Mouse (Mus musculus) megakaryocyte, embryonic 14.5 days (primary cell): ENCODE results near the gene Cmc2. TPM values are rescaled to one million over a fixed set of nuclear protein-coding genes. Genes with fewer than 3 reads are reported as not detected.

Experiments used
- H3K27me3 ChIP-seq: replicated peaks from 2 replicates; pipeline ENCODE3; 2012; ENCODE audit warnings: inconsistent platforms
- H3K36me3 ChIP-seq: replicated peaks from 2 replicates; pipeline ENCODE3; 2012; ENCODE audit warnings: low read length, inconsistent platforms, mixed read lengths
- H3K4me1 ChIP-seq: 2 replicates; pipeline ENCODE4 v1.6.1; 2012; ENCODE audit warnings: inconsistent platforms
- H3K4me3 ChIP-seq: replicated peaks from 2 replicates; pipeline ENCODE3; 2012; ENCODE audit warnings: moderate library complexity, mild to moderate bottlenecking, inconsistent platforms
- H3K9me3 ChIP-seq: 2 replicates; pipeline ENCODE4 v1.6.1; 2012; ENCODE audit warnings: inconsistent platforms
- FLI1 ChIP-seq: IDR thresholded peaks from 2 replicates; pipeline ENCODE4 v1.6.1; 2012; ENCODE audit warnings: low read length, inconsistent platforms, mixed read lengths
- GATA1 ChIP-seq: IDR thresholded peaks from 3 replicates; pipeline ENCODE4 v1.6.1; 2012; ENCODE audit warnings: mixed read lengths, low read length, inconsistent platforms, borderline replicate concordance
- polyA plus RNA-seq: library from polyadenylated mRNA; stranded (reverse); fragments of >175 nt; gene quantifications from 2 replicates; pipeline ENCODE4 v1.2.3, GENCODE M21; 2012; ENCODE audit warnings: low replicate concordance; ENCODE audit not compliant: insufficient read depth

Cmc2 gene
- polyA plus RNA-seq, 1 experiment: 36.1 TPM

GRCm38 (mm10) chr8:116944385-116944696, 23.1 kb upstream of the Cmc2 start:
- Histone ChIP-seq H3K9me3 (no peaks in the 10 kb centered on the region), H3K4me1 (peaks cover 70% of the 10 kb centered on the region), H3K4me3 (peak overlapping the region; percentile 99), H3K27me3 (no peaks in the 10 kb centered on the region), H3K36me3 (peaks cover 15% of the 10 kb centered on the region)
- no peak for TF ChIP-seq GATA1
- TF ChIP-seq FLI1: no peak

- peak overlapping the region; percentile 99 for H3K4me3 ChIP-seq
- peaks cover 70% of the 10 kb centered on the region for H3K4me1 ChIP-seq
- H3K9me3 ChIP-seq: no peaks in the 10 kb centered on the region
- TF ChIP-seq GATA1 (no peak), FLI1 (no peak; the same call in 1 of the 2 replicates)
- H3K36me3 ChIP-seq: peaks cover 16% of the 10 kb centered on the region
- no peaks in the 10 kb centered on the region for H3K27me3 ChIP-seq
Measured at GRCm38 (mm10) chr8:116943555-116944384, 22.5 kb upstream of the Cmc2 start.

GRCm38 (mm10) chr8:116943161-116943554, 21.9 kb upstream of the Cmc2 start, which contains the start of gene Atmin:
Gene Atmin (plus strand): TSS chr8:116943393.
- Histone ChIP-seq H3K36me3 (peaks cover 22% of the 10 kb centered on the region), H3K4me3 (peak within 1 kb of the TSS; percentile 99), H3K9me3 (no peaks in the 10 kb centered on the region), H3K4me1 (peaks cover 70% of the 10 kb centered on the region), H3K27me3 (no peaks in the 10 kb centered on the region)
- TF ChIP-seq GATA1: no peak

GRCm38 (mm10) chr8:116942284-116943058, 21.2 kb upstream of the Cmc2 start:
- H3K4me3 ChIP-seq: no peak overlapping the region
- H3K36me3 ChIP-seq: peaks cover 29% of the 10 kb centered on the region

GRCm38 (mm10) chr8:116935506-116935905, 14.3 kb upstream of the Cmc2 start:
- peaks cover 86% of the 10 kb centered on the region for H3K36me3 ChIP-seq

More at GRCm38 (mm10) chr8:116942284-116943058, 21.2 kb upstream of the Cmc2 start:
- TF ChIP-seq GATA1 (no peak), FLI1 (no peak)
- Histone ChIP-seq H3K9me3 (no peaks in the 10 kb centered on the region), H3K4me1 (peaks cover 64% of the 10 kb centered on the region), H3K27me3 (no peaks in the 10 kb centered on the region)

GRCm38 (mm10) chr8:116934976-116935375, 13.7 kb upstream of the Cmc2 start:
- Histone ChIP-seq H3K4me1 (peaks cover 7% of the 10 kb centered on the region), H3K4me3 (no peak overlapping the region), H3K36me3 (peaks cover 84% of the 10 kb centered on the region), H3K27me3 (no peaks in the 10 kb centered on the region), H3K9me3 (no peaks in the 10 kb centered on the region)
- no peak for TF ChIP-seq FLI1

More at GRCm38 (mm10) chr8:116935506-116935905, 14.3 kb upstream of the Cmc2 start:
- Histone ChIP-seq H3K4me3 (no peak overlapping the region), H3K27me3 (no peaks in the 10 kb centered on the region), H3K9me3 (no peaks in the 10 kb centered on the region), H3K4me1 (peaks cover 11% of the 10 kb centered on the region)
- TF ChIP-seq FLI1 (no peak), GATA1 (no peak)

GRCm38 (mm10) chr8:116928588-116928987, 7.3 kb upstream of the Cmc2 start:
- H3K36me3 ChIP-seq: peaks cover 84% of the 10 kb centered on the region
- no peak overlapping the region for H3K4me3 ChIP-seq
- no peaks in the 10 kb centered on the region for H3K9me3 ChIP-seq
- H3K4me1 ChIP-seq: peaks cover 29% of the 10 kb centered on the region
- no peaks in the 10 kb centered on the region for H3K27me3 ChIP-seq
- TF ChIP-seq FLI1: no peak
- TF ChIP-seq GATA1: no peak

- Histone ChIP-seq H3K4me1 (peaks cover 36% of the 10 kb centered on the region), H3K4me3 (no peak overlapping the region)
Measured at GRCm38 (mm10) chr8:116927880-116928279, 6.6 kb upstream of the Cmc2 start.

GRCm38 (mm10) chr8:116923526-116923925, 2.3 kb upstream of the Cmc2 start:
- Histone ChIP-seq H3K4me1 (peaks cover 59% of the 10 kb centered on the region), H3K27me3 (no peaks in the 10 kb centered on the region), H3K36me3 (peaks cover 44% of the 10 kb centered on the region), H3K4me3 (no peak overlapping the region), H3K9me3 (no peaks in the 10 kb centered on the region)
- TF ChIP-seq GATA1 (no peak), FLI1 (no peak)

More at GRCm38 (mm10) chr8:116927880-116928279, 6.6 kb upstream of the Cmc2 start:
- Histone ChIP-seq H3K9me3 (no peaks in the 10 kb centered on the region), H3K27me3 (no peaks in the 10 kb centered on the region), H3K36me3 (peaks cover 77% of the 10 kb centered on the region)
- TF ChIP-seq FLI1: no peak
- no peak for TF ChIP-seq GATA1

GRCm38 (mm10) chr8:116922060-116922757, 954 bp upstream of the Cmc2 start:
- no peak for TF ChIP-seq GATA1
- no peak for TF ChIP-seq FLI1
- Histone ChIP-seq H3K4me3 (peak overlapping the region; percentile 99), H3K27me3 (no peaks in the 10 kb centered on the region), H3K9me3 (no peaks in the 10 kb centered on the region), H3K4me1 (peaks cover 46% of the 10 kb centered on the region), H3K36me3 (peaks cover 34% of the 10 kb centered on the region)
